Mouse (Mus musculus) testis, adult 2 months (tissue): ENCODE data around the gene Zfp414.

ENCODE experiments used
- CTCF ChIP-seq: fragments of 200-500 bp; IDR thresholded peaks from 2 replicates; pipeline ENCODE4 v1.5.1; 2012; ENCODE audit warnings: low read depth, mild to moderate bottlenecking, inconsistent platforms, low read length, moderate library complexity; ENCODE audit not compliant: control insufficient read depth, insufficient read depth, insufficient replicate concordance
- POLR2A ChIP-seq: fragments of 200-500 bp; IDR thresholded peaks from 2 replicates; pipeline ENCODE4 v1.6.1; 2012; ENCODE audit warnings: low read depth, mild to moderate bottlenecking, inconsistent platforms, low read length, moderate library complexity; ENCODE audit not compliant: control insufficient read depth

GRCm38 (mm10) chr17:33607273-33607672 is 21.6 kb upstream of the Zfp414 start:
- TF ChIP-seq CTCF = no peak
- TF ChIP-seq POLR2A = no peak
